Comparison of ENCODE assay signal across 8 mouse cellular contexts in the genomic region with DNA sequence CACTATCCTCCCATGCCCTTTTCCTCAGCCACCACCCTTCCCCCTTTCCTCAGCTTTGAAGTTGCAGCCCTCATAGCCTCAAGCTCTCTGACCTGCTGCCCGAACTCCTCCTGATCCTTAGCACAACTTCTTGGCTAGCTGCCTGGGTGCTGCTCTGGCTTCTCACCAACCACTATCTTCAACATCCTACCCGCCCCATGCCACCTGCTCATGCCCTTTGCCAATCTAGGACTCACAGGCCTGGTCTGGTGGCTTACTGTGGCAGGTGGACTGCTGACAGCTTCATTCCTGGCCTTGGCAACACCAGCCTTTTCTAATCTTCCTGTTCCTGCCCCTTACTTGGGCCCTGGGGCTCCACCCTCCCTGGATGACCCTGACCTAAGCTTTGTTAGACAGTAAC. TPM values are rescaled to one million over a fixed set of nuclear protein-coding genes. Genes with fewer than 3 reads are reported as not detected.
A peak's percentile ranks its signal among the peaks of the same experiment; 100 is the strongest.
DNase-seq lines count a peak whose midpoint lies in the region.

No protein-coding gene starts in this region.

- DNase-seq in cerebellum, adult 11 months: peak; percentile 73
- no peak for DNase-seq in cerebellum, postnatal 4 days (ENCODE audit: low spot score in 2 of 2)
- peak; percentile 58 for DNase-seq in spleen, adult 12 weeks (ENCODE audit: low spot score)
- DNase-seq in spleen, adult 18-20 months: no peak
- DNase-seq in kidney, adult 8-10 months: peak; percentile 76 to 85
- no peak for DNase-seq in right cerebral cortex, postnatal 36 days (ENCODE audit: low spot score in 2 of 2)
- no peak for DNase-seq in frontal cortex, postnatal 14 days (ENCODE audit: low spot score in 2 of 2)
- DNase-seq in layer of hippocampus, postnatal 10 days (ENCODE audit: low spot score in 2 of 2): no peak

RNA-seq across cellular contexts. Expression of gene Igflr1, which starts 7.7 kb away (rescaled TPM):
- total RNA-seq in layer of hippocampus, postnatal 10 days (2021): 1 to 10 TPM; 2.4 to 2.8 TPM

RNA-seq across cellular contexts. Expression of gene Psenen, which starts 9.5 kb away (rescaled TPM):
- total RNA-seq in layer of hippocampus, postnatal 10 days (2021): 10 to 100 TPM; 79.4 to 87.1 TPM

RNA-seq across cellular contexts. Expression of gene Gm49396, which starts 9.8 kb away (rescaled TPM):
- total RNA-seq in layer of hippocampus, postnatal 10 days (2021): 1 to 10 TPM; 4.8 to 5.8 TPM

RNA-seq across cellular contexts. Expression of gene U2af1l4, which starts 9.9 kb away (rescaled TPM):
- total RNA-seq in layer of hippocampus, postnatal 10 days (2021): 10 to 100 TPM; 49.4 to 52.5 TPM

RNA-seq across cellular contexts. Expression of gene Lin37, which starts 13.3 kb away (rescaled TPM):
- 10 to 100 TPM; 28.2 to 36.6 TPM for total RNA-seq in layer of hippocampus, postnatal 10 days (2021)

Comparison
In these comparisons a context has a peak if more than half of its experiments do, and no peak if none do; other contexts are left out.
1. DNase-seq: peak in cerebellum, adult 11 months (single experiment), spleen, adult 12 weeks (single experiment) and kidney, adult 8-10 months (2 of 2); none in cerebellum, postnatal 4 days (0 of 2), spleen, adult 18-20 months (0 of 2), right cerebral cortex, postnatal 36 days (0 of 2), frontal cortex, postnatal 14 days (0 of 2) and layer of hippocampus, postnatal 10 days (0 of 2).